Mouse (Mus musculus) macrophage (primary cell): ENCODE measurements around the gene Dlgap4. TPM values are rescaled to one million over a fixed set of nuclear protein-coding genes. Genes with fewer than 3 reads are reported as not detected.

Experiments
- H3K27ac ChIP-seq: fragments of 350-480 bp; formaldehyde crosslinking; 2 replicates; pipeline ENCODE4 v1.9.0; 2021
- H3K36me3 ChIP-seq: fragments of 350-480 bp; formaldehyde crosslinking; 2 replicates; pipeline ENCODE4 v1.9.0; 2021; ENCODE audit errors: inconsistent target
- H3K4me3 ChIP-seq: fragments of 350-480 bp; formaldehyde crosslinking; 2 replicates; pipeline ENCODE4 v1.9.0; 2021; ENCODE audit errors: inconsistent target
- H3K79me2 ChIP-seq: fragments of 350-480 bp; formaldehyde crosslinking; 2 replicates; pipeline ENCODE4 v1.9.0; 2021; ENCODE audit errors: inconsistent target
- WGBS: methylation state at CpG from one replicate; pipeline ENCODE4 v1.1.7; 2026; ENCODE audit warnings: inconsistent platforms; ENCODE audit not compliant: missing documents; 5-methylcytosine and 5-hydroxymethylcytosine counted together
- polyA plus RNA-seq: library from polyadenylated mRNA; stranded (reverse); fragments of 250-400 nt; gene quantifications from 3 replicates; pipeline ENCODE4 v1.2.4, GENCODE M21; 2018; ENCODE audit warnings: inconsistent platforms

Gene Dlgap4
- polyA plus RNA-seq, 1 experiment from 2014 or later = 88.0 TPM

DNA sequence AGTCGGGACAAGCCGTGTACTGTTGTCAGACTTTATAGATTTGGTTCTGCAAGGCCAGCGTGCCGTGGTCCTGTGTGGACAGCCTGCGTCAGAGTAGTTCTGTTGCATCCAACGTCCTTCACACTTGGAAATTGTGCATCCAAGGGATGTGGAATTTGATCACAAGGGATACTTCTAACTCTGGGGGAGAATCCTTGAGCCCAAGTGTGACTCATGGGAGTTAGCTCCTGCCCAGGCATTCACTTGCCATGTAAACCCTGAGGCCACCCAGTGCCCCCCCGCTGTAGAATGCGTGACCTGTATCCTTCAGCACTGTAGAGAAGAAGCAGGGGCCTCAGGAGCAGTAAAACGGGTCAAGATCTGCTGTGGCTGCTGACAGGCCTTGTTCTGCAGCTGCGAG is 44.7 kb downstream of the Dlgap4 start:
- Histone ChIP-seq H3K27ac (no peak overlapping the region), H3K4me3 (no peak overlapping the region), H3K36me3 (no peaks in the 10 kb centered on the region), H3K79me2 (no peaks in the 10 kb centered on the region)
- WGBS = 89% methylated on average over 10 of the region's 10 CpGs

DNA sequence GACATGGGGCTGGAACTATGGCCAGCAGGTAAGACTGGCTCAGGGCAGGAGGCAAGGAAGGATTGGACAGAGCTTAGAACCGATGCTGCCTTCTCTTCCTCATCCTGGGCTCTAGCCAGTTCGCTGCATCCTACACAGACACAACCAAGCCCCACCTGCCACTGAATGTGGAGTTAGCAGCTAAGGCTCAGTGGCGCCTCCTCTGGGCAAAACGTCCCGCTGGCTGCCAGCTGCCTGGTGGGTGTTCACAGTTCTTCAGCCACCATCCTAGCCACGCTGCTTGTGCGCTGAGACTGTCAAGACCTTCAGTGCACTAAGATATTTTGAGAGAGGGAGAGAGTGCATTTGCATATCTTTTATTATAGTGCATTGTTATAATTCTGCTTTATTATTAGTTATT is 45.2 kb downstream of the Dlgap4 start:
- 64% methylated on average over 6 of the region's 7 CpGs for WGBS
- no peak overlapping the region for H3K27ac ChIP-seq

DNA sequence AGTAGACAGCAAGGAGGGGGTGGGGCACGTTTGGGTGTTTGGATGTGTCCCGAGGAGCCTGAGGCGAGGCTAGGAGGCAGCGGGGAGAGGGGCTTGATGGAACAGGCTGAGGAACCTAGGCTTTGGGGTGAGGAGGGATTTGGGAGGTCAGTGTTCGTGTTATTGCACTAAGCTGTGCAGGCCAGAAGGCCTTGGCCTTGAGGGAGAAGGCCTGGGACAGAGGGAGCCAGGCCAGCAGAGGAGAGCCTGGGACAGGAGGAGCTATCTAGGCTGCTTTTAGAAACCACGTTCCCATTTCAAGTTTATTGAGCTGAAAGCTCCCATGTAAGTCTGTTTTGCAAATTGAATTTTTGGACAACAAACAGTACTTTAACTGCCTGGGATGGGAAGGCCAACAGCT is 46.5 kb downstream of the Dlgap4 start:
- Histone ChIP-seq H3K27ac (no peak overlapping the region), H3K79me2 (no peaks in the 10 kb centered on the region), H3K4me3 (no peak overlapping the region), H3K36me3 (no peaks in the 10 kb centered on the region)
- 72% methylated on average over 6 of the region's 6 CpGs for WGBS

More for the DNA sequence above, 45.2 kb downstream of the Dlgap4 start:
- no peak overlapping the region for H3K4me3 ChIP-seq
- H3K79me2 ChIP-seq = no peaks in the 10 kb centered on the region
- H3K36me3 ChIP-seq = no peaks in the 10 kb centered on the region

DNA sequence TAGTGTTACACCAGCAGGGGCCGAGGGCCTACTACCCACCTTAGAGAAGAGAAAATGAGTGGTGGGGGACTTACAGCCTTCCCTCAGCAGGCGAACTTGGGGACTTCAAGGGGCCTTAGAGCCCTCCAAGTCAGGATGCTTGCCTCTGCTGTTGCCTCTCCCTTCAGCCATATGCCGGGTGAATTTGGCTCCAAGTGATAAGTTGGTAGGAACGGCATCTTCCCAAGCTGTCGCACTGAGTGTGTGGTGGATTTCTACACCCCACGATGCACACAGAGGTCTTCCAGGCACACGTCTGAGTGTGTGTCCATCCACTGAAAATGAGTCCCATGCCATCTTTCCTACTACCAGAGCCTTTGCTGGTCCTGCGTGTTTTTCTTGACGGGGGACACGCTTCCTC is 49.7 kb downstream of the Dlgap4 start:
- no peak overlapping the region for H3K4me3 ChIP-seq
- no peaks in the 10 kb centered on the region for H3K79me2 ChIP-seq
- 85% methylated on average over 10 of the region's 10 CpGs for WGBS
- no peak overlapping the region for H3K27ac ChIP-seq
- H3K36me3 ChIP-seq = no peaks in the 10 kb centered on the region

DNA sequence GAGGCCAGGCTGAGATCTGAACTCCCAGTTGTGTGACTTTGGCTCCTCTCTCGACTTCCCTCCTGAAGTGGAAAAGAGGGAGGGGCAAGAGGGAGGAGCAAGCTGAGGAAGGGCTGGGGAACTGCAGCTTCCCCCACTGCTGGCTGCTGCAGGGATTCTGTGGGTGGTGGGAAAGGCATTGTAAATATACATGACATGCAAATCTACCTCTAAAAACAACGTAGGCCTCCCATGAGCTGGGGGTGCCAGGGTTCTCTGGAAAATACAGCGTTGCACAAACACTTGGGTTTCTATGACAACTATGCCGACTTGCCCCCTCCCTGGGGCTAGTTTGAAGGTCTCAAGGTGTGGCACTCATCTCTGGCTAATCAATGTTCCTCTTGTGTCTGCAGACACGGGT is 50.9 kb downstream of the Dlgap4 start:
- WGBS = 17% methylated on average over 5 of the region's 5 CpGs
- H3K79me2 ChIP-seq = no peaks in the 10 kb centered on the region
- no peak overlapping the region for H3K4me3 ChIP-seq
- H3K27ac ChIP-seq = no peak overlapping the region
- no peaks in the 10 kb centered on the region for H3K36me3 ChIP-seq

DNA sequence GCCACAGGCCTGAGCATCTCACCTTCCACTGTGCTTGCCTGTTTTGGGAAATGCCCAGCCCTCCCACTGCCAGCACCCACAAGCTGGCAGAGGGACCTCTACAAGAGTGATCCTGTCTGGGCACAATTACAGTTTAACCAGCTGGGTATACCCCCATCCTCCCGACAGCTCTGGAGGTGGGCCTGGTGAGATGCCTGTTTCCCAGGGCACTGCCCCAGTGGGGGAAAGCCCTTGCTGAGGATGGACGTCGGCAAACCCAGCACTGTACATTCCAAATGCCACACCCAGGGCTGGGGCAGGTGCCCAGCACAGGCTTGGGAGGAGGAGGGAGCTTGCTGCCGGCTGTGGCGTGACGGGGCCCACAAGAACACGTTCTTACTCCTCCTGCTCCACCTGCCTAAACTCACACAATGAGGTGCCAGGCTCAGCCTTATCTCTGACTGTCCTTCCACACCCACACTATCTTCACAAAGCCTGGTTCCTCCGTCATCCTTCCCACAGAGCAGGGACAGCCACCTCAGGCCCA is 51.6 kb downstream of the Dlgap4 start:
- no peaks in the 10 kb centered on the region for H3K36me3 ChIP-seq
- H3K4me3 ChIP-seq = no peak overlapping the region
- WGBS = 86% methylated on average over 8 of the region's 8 CpGs
- H3K27ac ChIP-seq = no peak overlapping the region
- no peaks in the 10 kb centered on the region for H3K79me2 ChIP-seq

DNA sequence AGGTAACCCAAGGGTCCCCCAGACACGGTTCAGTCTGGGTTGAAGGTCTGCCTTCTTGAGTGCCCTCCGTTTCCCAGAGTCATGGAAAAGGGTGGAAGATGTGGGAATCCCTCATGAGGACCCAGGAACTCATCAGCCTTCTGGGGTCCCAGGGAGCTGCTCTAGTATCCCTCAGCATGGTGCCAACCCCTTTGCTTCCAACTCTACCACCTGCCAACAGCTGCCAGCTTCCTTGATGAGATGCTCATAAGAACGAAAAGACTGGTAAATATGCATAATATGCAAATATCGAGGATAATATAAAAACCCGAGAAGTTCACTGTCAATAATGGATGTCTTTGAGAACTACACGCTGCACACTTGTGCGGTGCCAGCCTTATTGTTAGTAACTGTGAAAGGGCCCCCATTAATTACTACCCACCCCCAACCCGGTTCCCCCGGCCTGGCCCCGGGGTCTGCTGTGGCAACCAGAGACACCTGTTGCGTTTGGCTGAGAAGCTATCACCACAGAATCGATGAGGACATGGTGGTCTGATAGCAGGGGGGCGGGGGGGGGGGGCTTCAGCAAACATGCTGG is 52.2 kb downstream of the Dlgap4 start:
- WGBS = 85% methylated on average over 13 of the region's 13 CpGs
- no peak overlapping the region for H3K27ac ChIP-seq
- H3K4me3 ChIP-seq = no peak overlapping the region
- H3K79me2 ChIP-seq = no peaks in the 10 kb centered on the region
- H3K36me3 ChIP-seq = no peaks in the 10 kb centered on the region

DNA sequence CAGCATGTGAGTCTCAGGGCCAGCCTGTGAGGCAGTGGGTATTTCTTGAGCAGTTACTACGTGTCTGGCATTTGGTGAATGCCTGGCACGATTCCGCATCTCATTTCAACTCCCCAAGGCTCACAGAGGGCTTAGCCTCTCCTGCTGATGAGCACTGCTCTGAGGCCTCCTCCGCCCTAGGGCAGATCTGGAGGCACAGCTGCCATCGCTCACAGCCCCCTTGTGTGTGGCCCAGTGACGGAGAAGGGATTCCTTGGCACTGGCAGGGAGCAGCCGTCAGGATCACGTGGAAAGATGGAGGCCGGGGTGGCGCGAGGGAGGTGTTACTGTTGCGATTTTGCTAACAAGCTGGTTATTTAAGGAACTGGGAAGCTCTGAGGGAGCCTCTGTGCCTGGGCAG is 52.7 kb downstream of the Dlgap4 start:
- WGBS = 61% methylated on average over 12 of the region's 12 CpGs
- Histone ChIP-seq H3K27ac (no peak overlapping the region), H3K79me2 (no peaks in the 10 kb centered on the region), H3K4me3 (no peak overlapping the region), H3K36me3 (no peaks in the 10 kb centered on the region)

DNA sequence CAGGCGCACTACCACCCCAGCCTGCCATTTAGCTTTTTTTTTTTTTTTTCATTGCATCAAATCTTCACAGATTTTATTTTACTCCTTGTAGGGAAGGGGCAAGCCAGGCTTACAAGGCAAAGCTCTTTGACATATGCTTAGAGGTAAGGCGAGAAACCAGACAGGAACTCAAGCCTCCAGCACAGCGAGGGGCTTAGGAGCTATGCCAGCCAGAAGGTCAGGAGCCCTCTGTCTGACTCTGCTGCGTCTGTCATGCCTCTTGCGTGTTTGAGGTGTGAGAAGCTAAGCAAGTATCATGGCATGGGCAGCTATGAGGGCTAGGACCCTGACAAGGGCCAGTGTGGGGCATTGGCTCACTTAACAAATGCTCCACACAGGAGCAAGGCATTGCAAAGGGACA is 53.8 kb downstream of the Dlgap4 start:
- H3K4me3 ChIP-seq = no peak overlapping the region
- H3K36me3 ChIP-seq = no peaks in the 10 kb centered on the region
- WGBS = 82% methylated on average over 5 of the region's 5 CpGs
- no peak overlapping the region for H3K27ac ChIP-seq
- H3K79me2 ChIP-seq = no peaks in the 10 kb centered on the region

DNA sequence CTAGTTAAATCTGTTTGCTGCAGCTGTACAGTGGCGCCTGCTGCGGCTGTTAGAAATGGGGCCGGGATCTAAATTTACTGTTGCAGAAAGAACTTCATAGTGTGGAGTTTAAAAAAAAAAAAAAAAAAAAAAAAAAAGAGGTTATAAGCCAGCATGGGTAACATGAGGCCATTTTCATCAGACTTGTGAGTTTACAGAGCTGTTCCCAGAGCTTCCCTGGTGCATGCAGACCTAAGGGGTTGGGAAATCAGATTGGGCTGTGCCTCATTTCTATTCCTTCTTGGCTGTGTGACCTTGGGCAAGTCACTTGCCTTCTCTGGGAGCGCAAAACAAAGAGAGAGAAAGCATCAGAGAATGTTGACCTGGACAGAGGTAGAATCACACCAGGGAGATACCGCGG is 55.1 kb downstream of the Dlgap4 start:
- Histone ChIP-seq H3K79me2 (no peaks in the 10 kb centered on the region), H3K27ac (no peak overlapping the region), H3K36me3 (no peaks in the 10 kb centered on the region), H3K4me3 (no peak overlapping the region)
- 90% methylated on average over 6 of the region's 6 CpGs for WGBS

DNA sequence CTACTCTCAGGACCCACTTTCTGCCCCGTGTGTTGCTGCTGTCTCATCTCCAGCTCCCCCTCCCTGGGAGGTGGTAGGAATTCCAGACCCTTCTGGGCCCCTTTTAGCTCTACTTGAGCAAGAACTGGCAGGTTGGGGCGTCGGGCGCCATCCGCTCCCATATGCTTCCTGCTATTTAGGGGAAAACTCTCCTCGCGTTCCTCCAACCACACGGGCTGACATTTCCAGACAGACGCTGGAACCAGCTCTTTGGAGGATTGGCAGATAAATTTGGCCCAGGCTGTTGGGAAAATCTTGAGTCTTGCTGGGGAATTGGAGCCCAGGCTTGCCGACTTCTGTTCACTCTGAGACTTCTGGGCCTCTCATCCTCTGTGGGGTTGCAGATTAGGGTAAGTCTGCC is 59.8 kb downstream of the Dlgap4 start:
- H3K27ac ChIP-seq = no peak overlapping the region
- WGBS = 84% methylated on average over 10 of the region's 10 CpGs
- no peak overlapping the region for H3K4me3 ChIP-seq
- H3K36me3 ChIP-seq = no peaks in the 10 kb centered on the region
- no peaks in the 10 kb centered on the region for H3K79me2 ChIP-seq

DNA sequence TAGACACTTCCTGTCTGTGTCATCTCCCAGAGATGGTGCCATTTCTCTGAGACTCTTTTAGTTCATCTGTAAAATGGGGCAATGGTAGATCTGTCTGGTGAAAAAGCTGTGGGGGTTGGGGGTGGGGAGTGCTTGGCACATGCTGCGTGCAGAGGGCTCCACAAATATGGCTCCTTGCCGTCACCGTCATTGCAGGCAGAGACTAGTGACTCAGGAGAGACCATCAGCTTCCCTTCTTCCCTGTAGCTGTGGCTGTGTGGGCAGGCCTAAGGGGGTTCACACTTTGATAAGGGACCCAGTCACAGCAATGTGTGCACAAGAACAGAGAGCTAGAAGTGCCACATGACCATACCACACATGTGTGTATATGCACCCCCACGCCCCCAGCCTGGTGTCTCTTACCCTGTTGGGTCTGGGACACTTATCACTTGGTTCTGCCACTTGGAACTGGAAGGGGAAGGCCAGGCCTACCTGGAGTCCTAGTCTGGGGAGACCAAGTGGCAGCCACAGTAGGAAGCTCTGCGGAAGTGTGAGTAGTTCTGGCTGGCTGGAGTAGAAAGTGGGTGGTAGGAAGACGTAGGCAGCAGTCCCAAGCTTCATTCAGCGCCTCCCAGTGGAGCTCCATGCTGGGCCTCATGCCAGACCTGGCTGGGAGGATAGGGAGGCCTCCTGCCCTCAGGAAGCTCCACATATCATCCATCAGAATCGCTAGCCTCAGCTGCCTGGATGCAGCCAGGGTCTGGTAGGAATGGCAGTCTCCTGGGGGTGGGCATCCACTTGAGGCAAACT is 60.6 kb downstream of the Dlgap4 start:
- WGBS = 70% methylated on average over 8 of the region's 8 CpGs
- Histone ChIP-seq H3K79me2 (no peaks in the 10 kb centered on the region), H3K4me3 (no peak overlapping the region), H3K27ac (no peak overlapping the region), H3K36me3 (no peaks in the 10 kb centered on the region)

DNA sequence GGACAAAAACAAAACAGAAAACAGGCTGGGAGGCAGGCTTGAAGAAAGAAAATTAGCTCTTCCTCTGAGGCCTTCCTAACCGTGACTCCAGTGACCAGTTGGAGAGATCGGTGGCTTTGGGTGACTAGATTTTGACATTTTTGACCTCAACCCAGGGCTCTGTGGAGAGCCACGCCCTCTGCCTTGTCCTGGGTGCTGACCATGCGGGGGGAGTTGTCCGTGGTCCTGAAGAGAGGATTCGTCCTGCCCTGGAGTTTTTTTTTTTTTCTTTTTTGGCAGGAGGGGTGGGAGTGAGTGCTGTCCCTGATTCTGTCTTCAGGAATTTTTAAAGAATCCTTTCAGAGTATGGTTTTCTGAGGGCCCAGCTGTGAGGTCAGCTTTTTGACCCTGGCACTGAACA is 63.4 kb downstream of the Dlgap4 start:
- no peaks in the 10 kb centered on the region for H3K79me2 ChIP-seq
- H3K27ac ChIP-seq = no peak overlapping the region
- H3K36me3 ChIP-seq = no peaks in the 10 kb centered on the region
- no peak overlapping the region for H3K4me3 ChIP-seq
- WGBS = 9% methylated on average over 6 of the region's 6 CpGs

DNA sequence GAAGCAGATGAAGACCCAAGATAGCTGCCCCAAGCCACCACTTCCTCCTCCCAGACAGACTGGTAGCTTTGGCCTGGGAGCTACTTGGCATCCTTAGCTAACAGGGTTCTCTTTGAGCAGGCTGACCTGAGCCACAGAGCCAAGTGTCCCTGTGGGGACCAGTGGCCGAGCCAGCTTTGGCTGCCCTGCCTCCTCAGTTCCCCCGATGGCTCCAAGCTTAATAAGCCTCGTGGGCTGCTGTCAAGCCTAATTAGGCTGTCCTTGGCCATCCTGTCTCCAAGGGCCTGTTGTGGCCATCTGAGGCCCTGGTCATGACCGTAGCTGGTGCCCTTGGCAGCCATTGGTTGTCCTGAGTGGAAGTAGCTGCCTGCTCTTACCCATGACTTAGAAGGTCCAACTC is 64.6 kb downstream of the Dlgap4 start:
- Histone ChIP-seq H3K4me3 (no peak overlapping the region), H3K36me3 (no peaks in the 10 kb centered on the region), H3K27ac (no peak overlapping the region), H3K79me2 (no peaks in the 10 kb centered on the region)
- 77% methylated on average over 4 of the region's 4 CpGs for WGBS

DNA sequence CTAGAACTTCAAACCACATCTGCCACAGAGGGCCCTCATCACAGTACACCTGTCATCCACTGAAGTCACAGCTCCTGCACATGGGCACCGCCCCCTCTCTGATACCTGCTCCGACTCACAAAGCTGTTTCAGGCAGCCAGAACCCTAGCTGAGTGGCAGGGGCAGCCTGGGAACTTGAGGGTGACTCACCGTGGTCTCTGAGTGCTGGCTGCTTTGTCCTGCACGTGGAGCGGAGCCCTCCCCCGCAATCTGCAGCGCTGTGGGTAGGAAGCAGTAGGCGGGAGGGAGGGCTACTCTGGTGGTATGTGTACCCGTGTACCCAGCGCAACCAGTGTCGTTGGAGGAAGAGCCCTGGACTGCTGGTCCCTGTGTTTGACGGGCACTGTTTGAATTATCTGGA is 69.5 kb downstream of the Dlgap4 start:
- Histone ChIP-seq H3K4me3 (no peak overlapping the region), H3K79me2 (no peaks in the 10 kb centered on the region), H3K36me3 (no peaks in the 10 kb centered on the region), H3K27ac (no peak overlapping the region)
- WGBS = 13% methylated on average over 12 of the region's 12 CpGs
